In the genomic region with DNA sequence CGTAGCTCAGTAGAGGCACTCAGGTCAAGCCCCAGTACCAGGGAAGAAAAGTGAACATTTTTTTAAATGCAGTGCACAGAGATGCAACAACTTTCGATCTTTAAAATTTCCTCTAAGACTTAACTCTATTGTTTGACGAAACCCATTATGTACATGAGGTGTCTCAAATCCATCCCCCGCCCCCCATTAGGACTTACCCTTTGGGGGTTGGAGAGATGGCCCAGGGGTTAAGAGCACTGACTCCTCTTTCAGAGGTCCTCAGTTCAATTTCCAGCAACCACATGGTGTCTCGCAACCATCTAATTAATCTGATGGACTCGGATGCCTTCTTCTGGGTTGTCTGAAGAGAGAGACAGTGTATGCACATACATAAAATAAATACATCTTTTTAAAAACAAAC, we compare ENCODE assay signal across 8 mouse cellular contexts. TPM values are rescaled to one million over a fixed set of nuclear protein-coding genes. Genes with fewer than 3 reads are reported as not detected.
DNase-seq lines count a peak whose midpoint lies in the region; ATAC-seq lines count a peak whose summit lies in the region.

No protein-coding gene starts in this region.

- H3K4me3 ChIP-seq in heart, embryonic 11.5 days (ENCODE audit: low read depth, low read length): peak overlapping the region; percentile 81
- H3K4me3 ChIP-seq in forebrain, embryonic 11.5 days (ENCODE audit: low read depth, low read length): peak overlapping the region; percentile 78
- peak overlapping the region; percentile 81 for H3K4me3 ChIP-seq in liver, embryonic 13.5 days (replicated peaks)

- DNase-seq in heart, adult 9 months (ENCODE audit: low spot score in 2 of 2): no peak
- peak; percentile 12 for DNase-seq in CD4-positive helper T cell, adult 2 months (ENCODE audit: low read depth, low spot score)
- no peak for DNase-seq in forebrain, embryonic 11.5 days (ENCODE audit: low spot score)
- DNase-seq in liver, embryonic 13.5 days: no peak
- no peak for DNase-seq in layer of hippocampus, adult 9-11 months
- no peak for DNase-seq in right cerebral cortex, postnatal 4 days

- ATAC-seq in heart, embryonic 11.5 days (replicated peaks; ENCODE audit: insufficient number of reproducible peaks, low FRiP score, low TSS enrichment): no peak
- no peak; the same call in 1 of the 2 replicates for ATAC-seq in forebrain, embryonic 11.5 days (replicated peaks; ENCODE audit: low FRiP score)
- ATAC-seq in liver, embryonic 13.5 days (ENCODE audit: low read depth): no peak
- no peak for ATAC-seq in inflammation-experienced regulatory T-cells, adult 6 months

- H3K9ac ChIP-seq in heart, embryonic 11.5 days (ENCODE audit: low read depth, low read length): peak overlapping the region; percentile 92
- peak overlapping the region; percentile 77 for H3K9ac ChIP-seq in forebrain, embryonic 11.5 days (ENCODE audit: low read length)
- peak overlapping the region; percentile 89 for H3K9ac ChIP-seq in liver, embryonic 13.5 days

- H3K9me3 ChIP-seq in heart, embryonic 11.5 days (replicated peaks; ENCODE audit: control insufficient read depth, low read length): no peaks in the 10 kb centered on the region
- H3K9me3 ChIP-seq in forebrain, embryonic 11.5 days (ENCODE audit: control insufficient read depth, low read length): no peaks in the 10 kb centered on the region
- H3K9me3 ChIP-seq in liver, embryonic 13.5 days (replicated peaks): no peaks in the 10 kb centered on the region

- H3K36me3 ChIP-seq in heart, embryonic 11.5 days (ENCODE audit: control insufficient read depth, insufficient read depth, low read length): no peaks in the 10 kb centered on the region
- H3K36me3 ChIP-seq in forebrain, embryonic 11.5 days (ENCODE audit: control insufficient read depth, insufficient read depth, low read length): no peaks in the 10 kb centered on the region
- no peaks in the 10 kb centered on the region for H3K36me3 ChIP-seq in liver, embryonic 13.5 days

- H3K27me3 ChIP-seq in heart, embryonic 11.5 days (ENCODE audit: control insufficient read depth, insufficient read depth, low read length): no peaks in the 10 kb centered on the region
- no peaks in the 10 kb centered on the region for H3K27me3 ChIP-seq in forebrain, embryonic 11.5 days (ENCODE audit: control insufficient read depth, insufficient read depth, low read length)
- H3K27me3 ChIP-seq in liver, embryonic 13.5 days: no peaks in the 10 kb centered on the region

- peak overlapping the region; percentile 87; the same call in 1 of the 2 replicates for H3K27ac ChIP-seq in heart, embryonic 11.5 days (ENCODE audit: low read depth, low read length)
- H3K27ac ChIP-seq in forebrain, embryonic 11.5 days (ENCODE audit: low read depth, low read length): peak overlapping the region; percentile 70; the same call in 1 of the 2 replicates
- peak overlapping the region; percentile 87; the same call in 1 of the 2 replicates for H3K27ac ChIP-seq in liver, embryonic 13.5 days

- H3K4me1 ChIP-seq in heart, embryonic 11.5 days (ENCODE audit: control insufficient read depth, insufficient read depth, low read length): peaks cover 17% of the 10 kb centered on the region
- H3K4me1 ChIP-seq in forebrain, embryonic 11.5 days (replicated peaks; ENCODE audit: control insufficient read depth, insufficient read depth, low read length): peaks cover 6% of the 10 kb centered on the region; the same call in 1 of the 2 replicates
- peaks cover 21% of the 10 kb centered on the region for H3K4me1 ChIP-seq in liver, embryonic 13.5 days (replicated peaks)

- 14% methylated on average over 6 of the region's 6 CpGs for WGBS in heart, embryonic 11.5 days (ENCODE audit: insufficient replicate concordance)
- WGBS in forebrain, embryonic 11.5 days: 2% methylated on average over 6 of the region's 6 CpGs
- WGBS in liver, embryonic 13.5 days (ENCODE audit: insufficient replicate concordance): 15% methylated on average over 6 of the region's 6 CpGs

- H3K4me2 ChIP-seq in heart, embryonic 11.5 days: peak overlapping the region; percentile 87
- peak overlapping the region; percentile 84 for H3K4me2 ChIP-seq in forebrain, embryonic 11.5 days (ENCODE audit: low read depth, low read length, severe bottlenecking)
- peak overlapping the region; percentile 87 for H3K4me2 ChIP-seq in liver, embryonic 13.5 days

RNA-seq across cellular contexts. Expression of gene Lrrc28, which starts 1.1 kb away (rescaled TPM):
- polyA plus RNA-seq in heart, embryonic 11.5 days (2014; fragmentation: Nextera tagmentation; extraction: Ambion mirVana): 10.8 and 11.5 TPM in 2 replicates
- polyA plus RNA-seq in forebrain, embryonic 11.5 days (2014; fragmentation: Nextera tagmentation; extraction: Ambion mirVana): 25.2 and 26.5 TPM in 2 replicates
- 7.8 and 10.8 TPM in 2 replicates for polyA plus RNA-seq in liver, embryonic 13.5 days (2015; fragmentation: Nextera tagmentation; extraction: Ambion mirVana)
- 10 to 100 TPM; 13.5 to 21.1 (median 19.5) TPM for polyA plus RNA-seq in inflammation-experienced regulatory T-cells, adult 6 months (2017; shearing (Covaris generic))

RNA-seq across cellular contexts. Expression of gene Ttc23, which starts 1.1 kb away (rescaled TPM):
- 20.2 and 24.6 TPM in 2 replicates for polyA plus RNA-seq in heart, embryonic 11.5 days (2014; fragmentation: Nextera tagmentation; extraction: Ambion mirVana)
- polyA plus RNA-seq in forebrain, embryonic 11.5 days (2014; fragmentation: Nextera tagmentation; extraction: Ambion mirVana): 34.4 and 37.9 TPM in 2 replicates
- polyA plus RNA-seq in liver, embryonic 13.5 days (2015; fragmentation: Nextera tagmentation; extraction: Ambion mirVana): 4.3 and 4.9 TPM in 2 replicates
- polyA plus RNA-seq in inflammation-experienced regulatory T-cells, adult 6 months (2017; shearing (Covaris generic)): 1 to 10 TPM in 1 of 3 experiments, under 1 TPM in 2; 0.42 to 1.8 (median 0.64) TPM
